Mouse (Mus musculus) layer of hippocampus, postnatal 25 days (tissue): ENCODE results near the gene Slc46a3. TPM values are rescaled to one million over a fixed set of nuclear protein-coding genes. Genes with fewer than 3 reads are reported as not detected.
"Not testable (repeated sequence)": the region's sequence is repeated elsewhere in the genome, so short reads cannot be mapped to it uniquely, and the experiment has no call there.

Experiments used
- DNase-seq, 2 experiments: peaks; one replicate each; pipeline ENCODE4 v3.0.0; 2022; ENCODE audit warnings: mixed read lengths in 2 of 2, low spot score in 1 of 2; ENCODE audit errors: extremely low spot score in 1 of 2
- total RNA-seq, 2 experiments: library from RNA; stranded (reverse); gene quantifications; 2 replicates each; pipeline ENCODE4 v1.2.3; 2021

Slc46a3 gene
- total RNA-seq, 2 experiments from 2014 or later: 5.8 to 7.0 TPM

- DNase-seq: not testable (repeated sequence)
Observed at GRCm38 (mm10) chr5:147896501-147896900, 1.9 kb upstream of the Slc46a3 start.

DNA sequence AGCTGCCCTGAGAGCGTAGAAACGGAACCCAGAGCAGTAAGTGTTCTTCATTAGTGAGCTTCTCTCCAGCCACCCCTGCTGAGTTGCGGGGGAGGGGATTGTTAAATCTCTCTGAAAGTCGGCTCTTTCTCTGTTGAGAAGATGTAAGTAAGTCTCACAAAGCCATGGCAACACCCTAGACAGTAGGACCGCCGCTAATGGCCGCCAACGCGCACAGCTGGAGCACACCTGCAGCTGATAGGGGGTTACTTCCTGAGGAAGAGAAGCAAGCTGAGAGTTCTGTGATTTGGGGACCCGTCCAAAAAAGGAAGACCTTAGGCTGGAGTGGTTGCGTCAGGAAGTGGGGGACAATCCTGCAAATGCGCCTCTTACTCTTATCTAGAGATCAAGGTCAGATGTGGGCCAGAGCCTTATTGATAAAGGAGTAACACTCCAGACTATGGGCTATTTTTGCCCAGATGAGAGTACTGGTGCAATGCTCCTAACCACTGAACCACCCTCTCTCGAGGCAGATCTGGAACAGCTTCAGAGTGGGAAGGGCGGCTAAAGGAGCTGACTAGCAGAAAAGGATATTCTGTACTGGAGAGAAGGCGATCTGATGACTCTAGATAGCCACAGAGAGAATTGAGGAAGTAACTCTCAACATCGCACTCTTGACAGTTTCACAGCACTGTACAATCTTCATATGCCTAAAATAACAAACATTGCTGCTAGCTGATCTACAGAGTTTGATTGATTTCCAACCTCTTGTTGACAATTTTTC lies 1.0 kb upstream of the Slc46a3 start:
- no peak for DNase-seq

DNA sequence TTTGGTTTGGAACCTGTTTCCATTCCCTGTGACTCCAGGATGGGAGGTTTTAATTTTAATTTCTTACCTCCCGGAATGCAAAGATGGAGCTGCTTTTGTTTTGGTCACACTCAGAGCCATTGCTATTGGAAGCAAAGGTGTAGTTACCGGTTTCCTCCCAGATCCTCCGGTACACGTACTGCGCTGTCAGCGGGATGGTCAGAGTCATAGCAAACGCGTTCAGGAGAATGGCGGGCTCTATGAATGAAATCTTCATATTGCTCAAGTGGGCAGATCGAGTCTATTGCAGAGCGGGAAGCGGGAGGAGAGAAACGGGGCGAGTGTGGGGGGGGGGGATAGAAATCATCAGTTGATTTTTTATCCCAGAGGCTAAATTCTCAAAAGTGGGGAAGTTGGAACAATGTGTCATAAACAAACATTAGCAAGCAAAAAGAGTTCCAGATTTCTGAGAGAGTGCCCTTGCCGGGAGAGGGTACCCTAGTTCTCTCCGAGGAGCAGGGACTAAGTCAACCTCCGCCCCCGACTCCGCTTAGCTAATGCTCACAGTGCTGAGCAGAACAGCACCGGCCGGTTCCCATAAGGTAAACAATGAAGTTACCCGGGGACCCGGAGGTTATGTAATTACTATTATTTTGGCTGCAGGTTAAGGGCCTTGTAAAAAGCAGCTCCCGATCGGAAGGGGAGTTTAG lies 705 bp downstream of the Slc46a3 start:
- peak in 1 of 2 experiments; percentile 33 for DNase-seq

GRCm38 (mm10) chr5:147893143-147893542 lies 1.5 kb downstream of the Slc46a3 start:
- no peak for DNase-seq

DNA sequence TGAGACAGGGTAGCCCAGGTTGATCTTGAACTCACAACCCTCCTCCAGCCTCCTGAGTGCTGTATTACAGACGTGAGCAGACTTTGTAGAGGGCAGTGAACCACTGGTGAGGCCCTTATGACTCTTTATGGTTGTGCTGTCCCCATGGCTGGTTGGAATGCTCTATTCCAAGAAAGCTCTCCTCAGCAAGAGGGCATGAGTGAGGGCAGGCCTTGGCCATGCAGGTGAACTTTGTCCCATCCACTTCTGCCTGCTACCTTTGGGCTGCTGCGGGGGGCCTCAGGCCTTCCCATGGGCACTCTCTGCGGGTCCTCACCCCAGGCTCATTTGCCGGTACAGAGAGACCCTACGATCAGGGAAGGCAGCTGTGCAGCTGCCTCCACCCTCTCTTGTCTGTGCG lies 1.9 kb downstream of the Slc46a3 start:
- DNase-seq: no peak

GRCm38 (mm10) chr5:147888313-147889297 lies 6.0 kb downstream of the Slc46a3 start:
- DNase-seq: no peak

GRCm38 (mm10) chr5:147883581-147883980 lies 11.0 kb downstream of the Slc46a3 start:
- no peak for DNase-seq

GRCm38 (mm10) chr5:147879971-147880682 lies 14.5 kb downstream of the Slc46a3 start:
- no peak for DNase-seq

DNA sequence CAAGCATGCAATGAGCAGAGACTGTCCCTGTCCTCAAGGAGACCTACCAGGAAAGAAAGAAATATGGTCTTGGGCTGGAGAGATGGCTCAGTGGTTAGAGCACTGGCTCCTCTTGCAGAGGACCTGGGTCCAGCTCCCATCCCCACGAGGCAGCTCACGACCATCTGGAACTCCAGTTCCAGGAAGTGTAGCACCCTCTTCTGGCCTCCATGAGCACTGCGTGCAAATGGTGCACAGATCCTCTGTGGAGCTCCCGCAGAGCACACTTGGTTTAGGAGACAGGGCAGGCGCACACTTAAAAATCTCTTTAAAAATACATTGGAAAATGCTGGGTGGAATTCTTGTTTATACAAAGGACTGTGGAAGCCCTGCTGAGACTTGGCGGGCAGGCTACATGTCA lies 17.1 kb downstream of the Slc46a3 start:
- DNase-seq: no peak

- no peak for DNase-seq
Observed at GRCm38 (mm10) chr5:147875210-147875609, 19.4 kb downstream of the Slc46a3 start.

- DNase-seq: no peak
Observed at GRCm38 (mm10) chr5:147874491-147875065, 20.0 kb downstream of the Slc46a3 start.

- DNase-seq: no peak
Observed at GRCm38 (mm10) chr5:147871091-147871820, 23.4 kb downstream of the Slc46a3 start.

GRCm38 (mm10) chr5:147870296-147870695 lies 24.3 kb downstream of the Slc46a3 start:
- DNase-seq: no peak

GRCm38 (mm10) chr5:147869568-147869967 lies 25.0 kb downstream of the Slc46a3 start:
- no peak for DNase-seq

DNA sequence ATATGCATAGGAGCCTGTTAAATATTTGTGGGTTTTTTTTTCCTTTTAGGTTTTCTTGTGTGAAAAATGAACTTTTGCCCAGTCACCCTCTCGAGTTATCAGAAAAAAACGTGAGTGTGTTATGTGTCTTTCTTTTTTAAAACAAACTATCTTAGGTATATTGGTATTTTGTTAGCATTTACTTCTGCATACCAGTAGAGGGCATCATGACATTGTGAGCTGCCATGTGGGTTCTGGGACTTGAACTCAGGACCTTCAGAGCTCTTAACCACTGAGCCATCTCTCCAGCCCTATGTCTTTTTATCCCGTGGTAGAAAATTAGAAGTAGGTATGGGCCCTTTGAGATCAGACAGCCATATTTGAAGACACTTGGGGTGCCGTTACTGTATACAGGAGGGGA lies 25.9 kb downstream of the Slc46a3 start:
- no peak for DNase-seq

DNA sequence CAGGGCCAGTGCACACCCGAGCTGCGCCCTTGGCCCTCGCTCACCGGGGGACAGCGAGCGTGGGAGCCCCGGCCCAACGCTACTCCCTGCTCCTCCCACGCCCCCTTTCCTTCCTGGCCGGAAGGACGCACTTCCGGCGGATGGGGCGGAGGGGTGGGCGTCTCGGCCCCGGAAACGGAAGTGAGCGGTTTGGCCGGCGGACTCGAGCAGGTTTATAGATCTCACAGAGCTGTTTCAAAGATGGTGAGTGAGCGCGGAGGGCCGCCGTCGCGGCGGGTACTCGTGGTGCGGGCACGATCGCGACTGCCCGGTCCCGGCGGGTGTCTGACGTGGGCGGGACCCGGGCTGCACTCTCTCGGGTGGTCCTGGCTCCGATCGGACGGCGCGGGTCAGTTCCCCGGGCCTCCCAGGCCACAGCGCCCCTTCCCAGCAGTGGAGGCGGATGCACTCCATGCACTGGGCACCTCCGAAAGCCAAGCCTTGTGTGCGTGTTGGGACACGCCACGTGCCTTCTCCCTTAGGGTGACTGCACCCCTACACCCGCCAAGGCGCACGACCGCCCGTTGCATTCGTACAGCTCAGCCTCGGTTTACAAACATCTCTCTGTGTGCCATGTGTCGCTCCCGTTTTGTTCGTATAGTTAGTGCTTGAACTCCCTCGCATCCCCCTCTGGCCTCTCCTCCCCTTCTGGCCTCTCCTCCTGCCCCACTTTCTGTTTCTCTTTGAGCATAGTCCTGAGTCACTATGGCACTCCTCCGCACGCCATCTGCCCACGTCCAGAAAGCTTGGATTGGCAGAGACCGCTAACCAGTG lies 34.0 kb downstream of the Slc46a3 start, which contains the start of gene Pomp:
Pomp (plus strand) TSS at position 13 of the 813 bp plus-strand sequence.
- peak; percentile 79 to 84 for DNase-seq

- DNase-seq: no peak
Observed at GRCm38 (mm10) chr5:147860076-147860448, 34.6 kb downstream of the Slc46a3 start.

GRCm38 (mm10) chr5:147850194-147850593 lies 44.4 kb downstream of the Slc46a3 start:
- no peak for DNase-seq
